Mouse (Mus musculus): Measurements from ENCODE around the gene Cacng4. TPM values are rescaled to one million over a fixed set of nuclear protein-coding genes. Genes with fewer than 3 reads are reported as not detected.

Gene Cacng4
- polyA plus RNA-seq, 1 experiment: 152 TPM

DNA sequence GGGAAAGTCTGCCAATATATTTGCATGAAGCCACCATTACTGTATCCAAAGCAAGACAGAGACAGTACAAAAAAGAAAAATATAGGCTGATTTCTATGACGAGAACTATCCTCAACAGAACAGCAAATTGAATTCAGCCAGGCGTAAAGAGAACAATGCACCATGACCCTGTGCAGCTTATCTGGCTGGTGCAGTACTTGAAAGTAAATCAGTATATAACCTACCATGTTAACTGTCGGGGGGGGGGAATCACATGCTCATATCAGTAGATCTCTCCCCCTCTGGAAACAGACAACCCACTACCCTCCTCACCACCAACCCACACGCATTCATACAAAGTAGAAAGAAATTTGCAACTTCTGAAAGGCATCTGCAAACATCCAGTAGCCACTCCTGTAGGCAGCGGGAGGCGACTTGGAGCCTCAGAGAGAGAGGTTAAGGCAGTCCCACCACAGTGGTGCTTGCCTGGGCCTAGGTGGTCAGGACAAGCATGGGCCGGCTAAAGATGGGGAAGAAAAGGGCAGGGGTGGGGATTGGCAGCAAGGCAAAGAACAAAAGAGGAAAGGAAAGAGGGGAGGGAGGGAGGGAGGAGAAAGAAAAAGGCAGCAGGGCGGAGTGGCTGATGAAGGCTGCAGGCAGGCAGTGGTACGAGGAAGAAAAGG lies 111.5 kb downstream of the Cacng4 start:
- TF ChIP-seq POLR2A (IDR thresholded peaks at IDR 0.05; ENCODE audit: borderline replicate concordance, extremely low read depth, insufficient read depth, insufficient read length, poor library complexity, severe bottlenecking) (no peak), CTCF (IDR thresholded peaks at IDR 0.05; ENCODE audit: borderline replicate concordance, extremely low read depth, insufficient read depth, insufficient read length) (no peak)
- DNase-seq (ENCODE audit: low read depth): peak; percentile 60

Other genes with a start within 250 kb of the Cacng4 start
- 12.7 and 16.4 TPM in 2 replicates for gene Helz, start 246.6 kb downstream of the Cacng4 start, polyA plus RNA-seq (2012; rRNA removed)
- gene Cacng1, start 78.0 kb downstream of the Cacng4 start, polyA plus RNA-seq (2012; rRNA removed): 1.4 and 1.8 TPM in 2 replicates
- 3.9 and 5.4 TPM in 2 replicates for gene Cacng5, start 120.5 kb upstream of the Cacng4 start, polyA plus RNA-seq (2012; rRNA removed)